Mouse (Mus musculus) midbrain, embryonic 12.5 days (tissue): ENCODE results near the gene Stxbp4. TPM values are rescaled to one million over a fixed set of nuclear protein-coding genes. Genes with fewer than 3 reads are reported as not detected.

ENCODE experiments used
- ATAC-seq: fragments of 200-750 bp; cut with Nextera tagmentation; 2 replicates; pipeline ENCODE4 v1.8.0; 2017; ENCODE audit warnings: low read depth, moderate TSS enrichment, moderate library complexity; ENCODE audit not compliant: low FRiP score
- H3K27ac ChIP-seq: fragments of 300-500 bp; sonication (generic); replicated peaks from 2 replicates; pipeline ENCODE4 v1.5.1; 2016; ENCODE audit warnings: mild to moderate bottlenecking
- H3K27me3 ChIP-seq: fragments of 300-500 bp; sonication (generic); 2 replicates; pipeline ENCODE4 v1.6.1; 2016; ENCODE audit warnings: mild to moderate bottlenecking
- H3K36me3 ChIP-seq: fragments of 300-500 bp; sonication (generic); 2 replicates; pipeline ENCODE4 v1.6.1; 2016
- H3K4me1 ChIP-seq: fragments of 300-500 bp; sonication (generic); 2 replicates; pipeline ENCODE4 v1.6.1; 2016
- H3K4me2 ChIP-seq: fragments of 300-500 bp; sonication (generic); replicated peaks from 2 replicates; pipeline ENCODE4 v1.6.1; 2016; ENCODE audit warnings: mild to moderate bottlenecking, moderate library complexity
- H3K4me3 ChIP-seq: fragments of 300-500 bp; sonication (generic); 2 replicates; pipeline ENCODE4 v1.5.1; 2016; ENCODE audit warnings: mild to moderate bottlenecking
- H3K9ac ChIP-seq: fragments of 300-500 bp; sonication (generic); replicated peaks from 2 replicates; pipeline ENCODE4 v1.6.1; 2016; ENCODE audit warnings: mild to moderate bottlenecking, moderate library complexity
- H3K9me3 ChIP-seq: fragments of 300-500 bp; sonication (generic); 2 replicates; pipeline ENCODE4 v1.6.1; 2016; ENCODE audit warnings: mild to moderate bottlenecking
- WGBS: fragments of 180-500 bp; shearing (Covaris S2); methylation state at CpG from one replicate; pipeline ENCODE4 v1.1.7; 2016; 5-methylcytosine and 5-hydroxymethylcytosine counted together
- polyA plus RNA-seq: library from polyadenylated mRNA; unstranded; fragments of >200 nt; fragmentation: Nextera tagmentation; extraction: Ambion mirVana; gene quantifications from 2 replicates; pipeline ENCODE4 v1.2.1, GENCODE M21; 2016

Stxbp4 gene
- polyA plus RNA-seq, 1 experiment from 2014 or later: 45.8 TPM

- Histone ChIP-seq H3K9ac (no peak overlapping the region), H3K36me3 (peaks cover 9% of the 10 kb centered on the region; the same call in 1 of the 2 replicates), H3K4me1 (peaks cover 26% of the 10 kb centered on the region), H3K27ac (peak overlapping the region; percentile 35; the same call in 1 of the 2 replicates), H3K4me3 (no peak overlapping the region), H3K27me3 (peaks cover 53% of the 10 kb centered on the region), H3K9me3 (0 out of 2 replicates have a peak, but pooled peaks cover 5% of the 10 kb centered on the region), H3K4me2 (no peak overlapping the region; the same call in 1 of the 2 replicates)
- ATAC-seq: peak; percentile 82
- WGBS: 4% methylated on average over 13 of the region's 13 CpGs
Measured at GRCm38 (mm10) chr11:90548560-90548959, 89.3 kb downstream of the Stxbp4 start.

DNA sequence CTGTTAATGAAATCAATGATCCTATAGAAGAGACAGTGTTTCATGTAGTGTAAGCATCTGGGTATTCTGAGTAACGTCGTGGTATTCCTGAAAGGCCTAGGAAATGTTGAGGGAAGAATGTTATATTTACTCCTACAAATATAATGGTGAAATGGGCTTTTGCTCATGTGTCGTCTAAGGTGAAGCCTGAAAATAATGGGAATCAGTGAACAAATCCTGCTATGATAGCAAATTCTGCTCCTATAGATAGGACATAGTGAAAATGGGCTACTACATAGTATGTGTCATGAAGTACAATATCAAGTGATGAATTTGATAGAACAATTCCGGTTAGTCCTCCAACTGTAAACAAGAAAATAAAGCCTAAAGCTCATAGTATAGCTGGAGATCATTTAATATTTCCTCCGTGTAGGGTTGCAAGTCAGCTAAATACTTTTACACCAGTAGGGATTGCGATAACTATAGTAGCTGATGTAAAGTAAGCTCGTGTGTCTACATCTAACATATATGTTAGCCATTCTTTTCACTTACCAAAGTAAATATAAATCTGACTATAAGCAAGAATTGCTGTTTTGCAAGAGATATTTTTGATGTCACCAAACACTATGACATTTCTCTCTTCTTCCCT lies 99.1 kb downstream of the Stxbp4 start:
- no peak for ATAC-seq
- H3K27me3 ChIP-seq: peaks cover 8% of the 10 kb centered on the region
- H3K9me3 ChIP-seq: no peaks in the 10 kb centered on the region
- H3K4me2 ChIP-seq: no peak overlapping the region
- no peak overlapping the region for H3K9ac ChIP-seq
- H3K27ac ChIP-seq: no peak overlapping the region
- H3K36me3 ChIP-seq: peaks cover 20% of the 10 kb centered on the region
- no peaks in the 10 kb centered on the region for H3K4me1 ChIP-seq
- WGBS: 94% methylated on average over 7 of the region's 7 CpGs
- no peak overlapping the region for H3K4me3 ChIP-seq

DNA sequence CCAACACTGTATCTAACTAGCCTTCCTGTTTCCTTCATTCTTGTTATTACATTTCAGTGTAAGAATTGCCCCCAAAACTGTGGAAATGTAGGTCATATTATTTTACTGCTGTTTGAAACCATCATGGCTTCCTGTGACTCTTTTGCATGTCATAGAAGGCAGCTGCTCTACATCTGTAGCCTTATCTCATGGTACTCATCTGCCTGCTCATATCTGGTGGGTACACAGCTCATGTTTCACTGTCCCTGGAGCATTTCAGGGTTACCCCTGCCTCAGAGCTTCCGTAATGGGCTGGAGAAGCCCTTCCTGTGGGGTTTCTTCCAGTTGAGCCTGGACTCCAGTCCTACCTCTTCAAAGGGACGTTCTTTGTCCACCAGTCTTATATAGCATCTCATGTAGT lies 112.6 kb downstream of the Stxbp4 start:
- no peak overlapping the region for H3K9ac ChIP-seq
- peaks cover 14% of the 10 kb centered on the region for H3K36me3 ChIP-seq
- WGBS: 91% methylated on average over 2 of the region's 2 CpGs
- no peaks in the 10 kb centered on the region for H3K9me3 ChIP-seq
- no peak overlapping the region for H3K4me3 ChIP-seq
- 0 out of 2 replicates have a peak, but pooled peaks cover 2% of the 10 kb centered on the region for H3K4me1 ChIP-seq
- H3K27me3 ChIP-seq: no peaks in the 10 kb centered on the region
- no peak overlapping the region for H3K4me2 ChIP-seq
- H3K27ac ChIP-seq: no peak overlapping the region
- no peak for ATAC-seq

DNA sequence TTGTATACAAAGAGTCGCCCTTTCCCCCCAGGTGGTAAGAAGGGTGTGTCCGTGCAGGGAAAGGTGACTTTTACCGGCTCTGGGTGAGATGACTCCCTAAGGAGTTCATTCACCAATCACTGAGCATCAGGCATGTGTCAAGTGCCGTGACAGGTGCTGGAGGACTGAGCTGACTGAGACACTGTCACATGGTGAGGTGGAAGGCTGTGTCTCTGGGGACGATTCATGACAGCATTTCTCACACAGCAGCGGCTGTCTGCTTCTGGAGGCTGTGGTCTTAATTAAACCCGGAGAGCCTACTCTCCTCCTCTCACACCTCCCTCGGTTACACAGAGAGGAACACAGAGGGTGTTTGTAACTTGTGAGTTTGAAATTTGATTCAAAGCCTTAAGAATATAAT lies 116.8 kb downstream of the Stxbp4 start:
- H3K36me3 ChIP-seq: peaks cover 20% of the 10 kb centered on the region; the same call in 1 of the 2 replicates
- no peak overlapping the region for H3K27ac ChIP-seq
- no peak overlapping the region for H3K4me2 ChIP-seq
- ATAC-seq: no peak
- no peaks in the 10 kb centered on the region for H3K9me3 ChIP-seq
- 63% methylated on average over 8 of the region's 8 CpGs for WGBS
- no peak overlapping the region for H3K4me3 ChIP-seq
- no peak overlapping the region for H3K9ac ChIP-seq
- H3K27me3 ChIP-seq: no peaks in the 10 kb centered on the region
- 0 out of 2 replicates have a peak, but pooled peaks cover 2% of the 10 kb centered on the region for H3K4me1 ChIP-seq

GRCm38 (mm10) chr11:90517750-90518149 lies 120.1 kb downstream of the Stxbp4 start:
- WGBS: 90% methylated on average over 1 of the region's 1 CpGs

GRCm38 (mm10) chr11:90512538-90513219 lies 125.2 kb downstream of the Stxbp4 start:
- ATAC-seq: no peak
- Histone ChIP-seq H3K27me3 (no peaks in the 10 kb centered on the region), H3K36me3 (peaks cover 8% of the 10 kb centered on the region; the same call in 1 of the 2 replicates), H3K4me3 (no peak overlapping the region), H3K4me2 (no peak overlapping the region), H3K9ac (no peak overlapping the region), H3K4me1 (no peaks in the 10 kb centered on the region), H3K9me3 (no peaks in the 10 kb centered on the region), H3K27ac (no peak overlapping the region)
- WGBS: 85% methylated on average over 5 of the region's 5 CpGs

More at GRCm38 (mm10) chr11:90517750-90518149, 120.1 kb downstream of the Stxbp4 start:
- Histone ChIP-seq H3K4me2 (no peak overlapping the region), H3K4me1 (0 out of 2 replicates have a peak, but pooled peaks cover 2% of the 10 kb centered on the region), H3K9me3 (no peaks in the 10 kb centered on the region), H3K27me3 (no peaks in the 10 kb centered on the region), H3K9ac (no peak overlapping the region), H3K36me3 (peaks cover 20% of the 10 kb centered on the region; the same call in 1 of the 2 replicates), H3K27ac (no peak overlapping the region), H3K4me3 (no peak overlapping the region)
- ATAC-seq: no peak

- Histone ChIP-seq H3K4me1 (no peaks in the 10 kb centered on the region), H3K27ac (no peak overlapping the region), H3K27me3 (no peaks in the 10 kb centered on the region), H3K4me2 (no peak overlapping the region), H3K4me3 (no peak overlapping the region), H3K36me3 (no peaks in the 10 kb centered on the region), H3K9me3 (no peaks in the 10 kb centered on the region), H3K9ac (no peak overlapping the region)
- no peak for ATAC-seq
- WGBS: 75% methylated on average over 4 of the region's 4 CpGs
Measured at GRCm38 (mm10) chr11:90501846-90502245, 136.0 kb downstream of the Stxbp4 start.

- WGBS: 94% methylated on average over 6 of the region's 6 CpGs
Measured at GRCm38 (mm10) chr11:90499918-90500317, 138.0 kb downstream of the Stxbp4 start.

GRCm38 (mm10) chr11:90498461-90498860 lies 139.4 kb downstream of the Stxbp4 start:
- Histone ChIP-seq H3K27me3 (no peaks in the 10 kb centered on the region), H3K4me3 (no peak overlapping the region), H3K36me3 (0 out of 2 replicates have a peak, but pooled peaks cover 9% of the 10 kb centered on the region), H3K9me3 (no peaks in the 10 kb centered on the region), H3K27ac (no peak overlapping the region), H3K9ac (no peak overlapping the region), H3K4me2 (no peak overlapping the region), H3K4me1 (no peaks in the 10 kb centered on the region)
- no peak for ATAC-seq
- 69% methylated on average over 5 of the region's 5 CpGs for WGBS

More at GRCm38 (mm10) chr11:90499918-90500317, 138.0 kb downstream of the Stxbp4 start:
- no peak overlapping the region for H3K9ac ChIP-seq
- no peaks in the 10 kb centered on the region for H3K9me3 ChIP-seq
- H3K4me3 ChIP-seq: no peak overlapping the region
- no peaks in the 10 kb centered on the region for H3K4me1 ChIP-seq
- H3K36me3 ChIP-seq: no peaks in the 10 kb centered on the region
- no peak overlapping the region for H3K27ac ChIP-seq
- ATAC-seq: no peak
- no peaks in the 10 kb centered on the region for H3K27me3 ChIP-seq
- H3K4me2 ChIP-seq: no peak overlapping the region

- Histone ChIP-seq H3K9me3 (no peaks in the 10 kb centered on the region), H3K27me3 (peaks cover 9% of the 10 kb centered on the region; the same call in 1 of the 2 replicates), H3K4me1 (no peaks in the 10 kb centered on the region), H3K4me2 (no peak overlapping the region), H3K4me3 (no peak overlapping the region), H3K9ac (no peak overlapping the region), H3K36me3 (0 out of 2 replicates have a peak, but pooled peaks cover 15% of the 10 kb centered on the region), H3K27ac (no peak overlapping the region)
- no peak for ATAC-seq
- 67% methylated on average over 1 of the region's 1 CpGs for WGBS
Measured at GRCm38 (mm10) chr11:90494981-90495380, 142.9 kb downstream of the Stxbp4 start.

DNA sequence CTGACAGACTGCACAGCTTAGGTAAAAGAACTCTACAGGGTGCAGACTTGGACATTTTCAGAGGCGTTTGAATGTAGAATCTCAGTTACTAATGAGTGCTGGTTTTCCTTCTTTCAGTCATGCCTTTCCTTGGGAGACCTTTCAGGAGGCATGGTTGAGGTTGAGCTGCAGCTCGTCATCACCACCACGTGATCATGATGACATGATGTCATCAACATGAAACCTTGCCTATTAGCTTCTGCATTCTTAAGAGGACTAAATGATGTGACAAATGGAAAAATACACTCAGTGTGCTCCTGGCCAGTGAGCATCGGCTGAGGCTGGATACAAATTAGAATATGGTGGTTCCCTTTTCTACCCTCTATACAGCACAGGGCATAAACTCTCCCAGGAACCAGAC lies 145.4 kb downstream of the Stxbp4 start:
- peaks cover 25% of the 10 kb centered on the region; the same call in 1 of the 2 replicates for H3K36me3 ChIP-seq
- peaks cover 28% of the 10 kb centered on the region for H3K27me3 ChIP-seq
- 93% methylated on average over 4 of the region's 4 CpGs for WGBS
- no peak overlapping the region for H3K9ac ChIP-seq
- H3K4me2 ChIP-seq: no peak overlapping the region
- no peak overlapping the region for H3K27ac ChIP-seq
- no peak for ATAC-seq
- no peak overlapping the region for H3K4me3 ChIP-seq
- no peaks in the 10 kb centered on the region for H3K4me1 ChIP-seq
- H3K9me3 ChIP-seq: no peaks in the 10 kb centered on the region

DNA sequence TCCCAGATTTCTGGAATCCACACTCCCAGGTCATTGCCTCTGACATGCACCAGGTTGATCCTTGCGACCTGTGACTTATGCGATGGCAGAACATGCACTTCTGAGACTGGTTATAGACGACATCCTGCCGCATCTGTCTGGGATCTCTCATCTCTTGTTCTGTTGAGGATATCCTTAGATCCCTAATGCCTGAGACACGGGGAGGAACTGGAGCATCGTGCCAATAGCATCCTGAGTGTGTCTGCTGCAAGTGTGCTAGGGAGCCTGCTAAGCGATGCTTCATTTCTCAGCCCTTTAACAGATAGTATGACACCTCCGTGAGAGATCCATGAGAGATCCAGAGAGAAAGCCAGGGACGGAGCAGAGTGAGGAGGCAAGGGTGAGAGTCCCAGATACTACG lies 148.7 kb downstream of the Stxbp4 start:
- Histone ChIP-seq H3K4me2 (no peak overlapping the region), H3K27ac (no peak overlapping the region), H3K9ac (no peak overlapping the region), H3K4me3 (no peak overlapping the region), H3K4me1 (peaks cover 14% of the 10 kb centered on the region), H3K9me3 (no peaks in the 10 kb centered on the region), H3K36me3 (peaks cover 25% of the 10 kb centered on the region; the same call in 1 of the 2 replicates), H3K27me3 (peaks cover 44% of the 10 kb centered on the region)
- 91% methylated on average over 10 of the region's 10 CpGs for WGBS
- ATAC-seq: no peak
